Mouse (Mus musculus): ENCODE measurements around the gene Adipor2.

The Adipor2 gene

DNA sequence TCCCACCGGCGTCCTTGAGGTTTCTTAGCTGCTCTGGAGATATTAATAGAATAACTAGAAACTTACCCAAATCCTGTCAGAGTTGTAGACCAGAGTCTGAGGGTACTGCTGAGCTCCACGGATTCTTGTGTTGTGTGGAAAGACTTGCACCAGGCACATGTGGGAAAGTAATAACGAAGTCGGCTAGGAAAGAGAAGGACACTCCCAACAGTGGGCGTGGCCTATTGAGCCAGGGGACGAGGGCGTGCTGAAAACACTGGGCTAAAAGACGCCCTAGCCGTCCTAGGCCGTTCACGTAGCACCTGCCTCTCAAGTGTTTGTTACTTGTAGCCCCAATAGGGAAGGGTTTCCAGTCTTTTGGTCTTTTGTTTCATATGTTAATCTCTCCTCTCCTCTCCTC is at the start of gene Adipor2:
Gene Adipor2, minus strand, starts transcription at position 351 of the 400 bp plus-strand sequence.
- DNase-seq (ENCODE audit: low read depth, low spot score) = peak; percentile 45

DNA sequence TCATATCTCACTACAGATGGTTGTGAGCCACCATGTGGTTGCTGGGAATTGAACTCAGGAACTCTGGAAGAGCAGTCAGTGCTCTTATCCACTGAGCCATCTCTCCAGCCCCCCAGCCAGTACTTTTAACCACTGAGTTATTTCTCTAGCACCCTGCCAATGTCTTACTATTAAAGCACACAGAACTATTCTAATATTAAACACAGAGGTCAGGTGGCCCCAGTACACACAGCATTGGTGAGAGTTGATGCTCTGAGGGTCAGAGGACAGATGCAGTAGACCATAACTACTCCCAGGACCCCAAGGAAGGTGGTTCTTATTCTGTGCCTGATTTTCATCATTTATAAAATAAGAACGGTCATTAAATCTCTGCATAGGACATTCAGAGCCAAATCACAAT is 48.7 kb upstream of the Adipor2 start:
- no peak for DNase-seq (ENCODE audit: low read depth, low spot score)

DNA sequence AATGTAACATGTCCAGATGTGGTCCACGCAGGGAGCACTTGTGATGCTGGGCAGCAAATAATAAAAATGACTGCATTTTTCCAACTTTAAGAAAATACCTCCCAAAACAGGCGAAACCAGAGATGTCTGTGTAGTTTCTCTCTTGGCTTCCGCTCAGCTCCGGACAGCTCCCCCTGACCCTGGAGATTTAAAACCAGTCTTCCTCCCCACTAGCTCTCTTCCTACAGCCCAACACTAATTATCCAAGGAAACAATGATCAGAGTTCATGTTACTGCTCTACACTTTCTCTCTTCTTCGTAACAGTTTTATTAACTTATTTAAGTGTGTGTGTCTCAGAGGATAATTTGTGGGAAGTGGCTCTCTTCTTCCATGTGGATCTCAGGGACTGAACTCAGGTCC is 42.9 kb upstream of the Adipor2 start:
- DNase-seq (ENCODE audit: low read depth, low spot score) = no peak

DNA sequence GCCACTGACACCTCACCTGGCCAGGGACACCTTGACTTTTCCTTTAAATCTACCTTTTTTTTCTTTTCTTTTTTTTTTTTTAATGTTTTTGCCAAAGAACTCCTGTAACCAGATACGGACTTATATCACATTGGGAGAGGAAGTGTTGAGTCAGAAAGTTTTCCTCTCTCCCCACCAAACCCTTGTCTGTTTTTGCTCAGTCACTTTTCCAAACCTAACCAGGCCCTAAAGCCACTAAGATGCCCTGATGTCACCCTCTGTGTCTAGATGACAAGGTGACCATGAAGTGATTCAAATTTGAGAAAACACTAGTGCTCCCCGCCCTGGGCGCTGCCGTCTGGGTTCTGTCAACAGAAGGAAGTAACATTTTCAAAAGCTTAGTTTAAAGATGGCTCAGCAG is 41.5 kb upstream of the Adipor2 start:
- no peak for DNase-seq (ENCODE audit: low read depth, low spot score)

DNA sequence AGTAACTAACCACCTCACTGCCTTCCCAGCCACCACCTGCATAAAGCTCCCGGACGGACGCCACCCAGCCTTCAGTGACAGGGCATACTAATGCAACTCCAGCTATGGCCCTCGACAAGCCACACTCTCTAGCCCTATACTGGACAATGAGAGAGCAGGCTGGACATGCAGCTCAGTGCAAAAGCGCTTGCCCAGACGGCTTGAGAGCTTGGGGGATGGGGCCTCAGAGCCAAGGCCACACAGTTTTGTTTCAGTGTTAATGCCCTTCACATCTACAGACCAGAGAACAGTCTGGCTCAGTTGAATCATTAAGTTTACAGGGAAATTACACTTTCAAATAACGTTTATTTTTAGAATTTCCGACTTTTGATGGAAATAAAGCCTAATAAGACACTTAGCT is 40.7 kb upstream of the Adipor2 start:
- no peak for DNase-seq (ENCODE audit: low read depth, low spot score)

DNA sequence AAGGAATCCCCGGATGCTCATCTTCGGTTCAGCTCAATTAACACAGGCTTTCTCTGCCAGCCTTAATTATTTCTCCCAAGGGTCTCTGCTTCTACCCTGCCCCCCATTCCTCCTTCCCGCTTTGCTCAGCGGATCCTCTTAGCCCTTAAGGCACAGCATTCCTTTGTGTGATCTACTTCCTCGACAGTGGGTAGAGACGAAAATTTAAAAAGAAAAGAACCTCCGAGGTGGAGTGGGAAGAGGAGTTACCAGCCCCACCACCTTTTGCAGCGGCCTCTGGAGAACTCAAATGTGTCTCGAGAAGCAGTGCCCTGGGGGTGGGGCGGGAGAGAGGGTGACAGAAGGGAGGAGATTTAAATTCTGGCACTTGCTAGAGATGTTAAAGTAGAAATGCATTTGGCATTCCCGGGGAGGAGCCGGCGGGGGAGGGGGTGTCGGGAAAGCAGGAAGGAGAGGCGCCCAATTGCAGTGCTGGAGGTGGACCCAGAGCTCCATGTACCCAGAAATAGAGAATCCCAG is 34.5 kb upstream of the Adipor2 start:
- DNase-seq (ENCODE audit: low read depth, low spot score) = no peak

DNA sequence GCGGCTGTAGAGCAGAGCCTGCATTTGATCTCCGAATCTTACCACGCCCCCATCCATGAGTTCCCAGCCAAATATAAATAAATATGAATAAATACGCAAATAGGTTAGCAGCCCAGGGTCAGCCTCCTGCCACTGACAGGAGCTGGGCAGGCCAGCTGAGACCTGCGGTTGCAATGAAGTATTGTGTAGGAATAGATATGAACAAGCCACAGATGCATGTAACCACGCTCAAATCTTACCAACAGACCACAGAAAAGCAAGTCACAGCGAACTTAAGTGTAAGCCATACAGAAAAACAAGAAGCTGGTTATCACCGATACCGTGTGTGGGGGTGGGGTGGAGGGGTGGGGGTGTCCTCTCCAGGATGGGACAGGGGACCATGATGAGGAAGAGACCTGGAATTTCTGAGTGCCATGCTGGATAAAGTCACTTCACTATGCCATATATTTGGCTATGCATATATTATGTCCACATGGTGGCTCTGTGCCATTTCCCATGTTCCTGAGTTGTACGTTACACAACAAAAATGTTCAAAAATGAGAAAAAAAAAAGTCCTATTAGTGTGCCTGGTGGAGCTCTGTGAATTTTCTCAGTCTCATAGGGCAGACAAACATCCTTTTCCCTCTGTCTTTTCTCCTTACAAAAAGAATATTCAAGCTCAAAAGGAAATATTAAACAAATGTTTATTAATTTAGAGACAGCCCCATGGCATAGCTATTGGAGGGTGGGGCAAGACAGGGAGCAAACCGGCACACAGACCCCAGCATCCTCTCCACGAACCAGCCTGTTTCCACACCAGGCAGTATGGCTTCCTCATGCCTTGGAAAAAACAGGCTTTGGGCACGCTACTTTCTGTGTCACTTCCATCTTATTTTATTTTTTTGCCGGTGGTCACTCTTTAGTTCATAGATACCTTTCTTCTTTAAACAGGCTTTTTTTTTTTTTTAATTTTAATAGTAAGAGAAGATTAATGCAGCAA is 33.8 kb upstream of the Adipor2 start:
- DNase-seq (ENCODE audit: low read depth, low spot score) = no peak

DNA sequence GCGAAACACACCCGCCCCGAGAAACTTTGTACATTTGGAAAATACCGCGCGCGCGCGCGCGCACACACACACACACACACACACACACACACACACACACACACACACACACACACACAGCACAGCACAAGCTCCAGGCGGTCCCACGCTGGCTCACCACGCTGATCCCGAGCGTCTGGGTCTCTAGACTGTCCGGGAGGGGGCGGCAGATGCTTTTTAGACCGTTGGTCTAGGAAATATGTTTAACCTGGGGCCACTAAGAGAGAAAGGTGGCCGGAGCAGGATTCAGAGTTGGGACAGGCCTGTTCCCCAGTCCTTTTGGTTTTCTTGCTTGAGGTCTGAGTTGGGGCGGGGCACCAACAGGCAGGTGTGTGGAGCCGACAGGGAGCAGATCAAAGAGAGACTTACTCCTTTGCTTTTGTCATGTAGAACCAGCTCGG is 31.6 kb upstream of the Adipor2 start:
- DNase-seq (ENCODE audit: low read depth, low spot score) = peak; percentile 64

DNA sequence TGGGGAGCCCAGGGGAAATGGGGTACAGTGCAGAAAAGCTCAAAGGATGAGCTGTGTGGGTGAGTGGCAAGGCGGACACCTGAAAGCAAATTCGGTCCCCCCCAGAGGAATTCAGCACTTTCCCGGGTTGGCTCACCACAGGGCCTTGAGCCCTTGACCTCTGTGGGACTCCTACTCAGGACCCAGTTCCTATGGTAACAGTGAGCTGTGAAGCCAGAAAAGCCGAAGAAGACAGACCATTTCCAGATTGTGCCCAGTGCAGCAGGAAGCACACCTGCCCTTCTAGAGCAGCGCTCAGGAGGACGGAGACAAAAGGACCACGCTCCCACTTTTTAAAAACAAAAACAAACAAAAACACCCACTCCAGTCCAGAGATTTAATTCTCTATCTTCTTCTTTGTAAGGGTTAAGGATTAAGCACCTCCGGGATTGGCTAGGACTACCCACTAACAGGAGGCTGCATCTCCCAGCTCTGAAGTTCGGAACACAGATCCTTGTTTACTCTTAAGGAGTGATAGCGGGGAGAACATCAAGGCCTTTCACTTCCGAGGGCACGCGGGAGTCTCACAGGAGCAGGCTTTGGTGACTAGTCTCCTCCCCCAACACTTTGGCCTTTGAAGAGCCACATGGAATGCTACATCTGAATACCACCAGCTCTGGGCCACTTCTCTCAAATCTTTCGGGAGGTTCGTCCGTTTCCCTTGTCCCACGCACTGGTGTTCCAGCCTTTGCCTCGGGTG is 31.0 kb upstream of the Adipor2 start:
- DNase-seq (ENCODE audit: low read depth, low spot score) = peak; percentile 26

DNA sequence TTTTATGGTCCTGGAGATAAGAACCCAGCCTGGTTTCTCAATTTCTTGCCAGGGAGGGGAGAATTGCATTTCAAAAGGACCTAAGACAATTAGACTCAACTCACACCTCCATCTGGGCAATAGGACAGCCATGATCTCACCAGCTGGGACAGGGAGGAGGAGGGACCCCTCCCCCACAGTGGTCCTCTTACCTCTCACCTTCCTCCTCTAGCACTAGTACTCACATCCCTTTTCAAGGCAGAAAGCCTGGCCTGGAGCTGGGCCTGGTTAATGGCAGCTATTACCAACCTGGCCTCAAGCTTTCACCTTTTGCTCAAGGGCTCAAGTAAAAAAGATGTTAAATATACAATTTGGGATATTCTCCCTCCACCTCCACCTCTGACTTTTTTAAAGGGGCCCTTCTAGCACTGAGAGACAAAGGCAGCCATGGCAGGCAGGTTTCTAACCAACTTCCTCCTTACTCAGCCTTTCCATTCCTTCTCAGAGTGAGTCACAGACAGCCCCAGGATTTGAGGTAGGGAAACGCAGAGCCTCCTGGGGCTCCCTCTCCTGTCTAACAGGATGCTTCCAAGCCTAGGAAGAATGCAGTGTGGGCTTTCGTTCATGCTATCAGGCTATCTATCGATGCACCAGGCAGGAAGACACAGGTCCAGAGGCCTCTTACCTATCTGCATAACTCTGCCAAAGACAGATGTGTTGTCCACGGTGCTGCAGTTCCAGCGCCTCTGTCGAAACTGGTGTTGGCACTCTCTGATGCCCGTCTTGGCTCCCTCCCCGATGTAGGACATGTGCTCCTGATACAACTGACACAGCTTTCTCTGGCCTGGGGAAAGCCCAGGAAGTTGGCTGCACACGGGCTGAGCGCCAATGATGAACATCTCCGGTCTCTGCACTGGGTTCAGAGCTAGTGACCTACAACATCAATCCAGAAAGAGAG is 28.4 kb upstream of the Adipor2 start:
- DNase-seq (ENCODE audit: low read depth, low spot score) = no peak

DNA sequence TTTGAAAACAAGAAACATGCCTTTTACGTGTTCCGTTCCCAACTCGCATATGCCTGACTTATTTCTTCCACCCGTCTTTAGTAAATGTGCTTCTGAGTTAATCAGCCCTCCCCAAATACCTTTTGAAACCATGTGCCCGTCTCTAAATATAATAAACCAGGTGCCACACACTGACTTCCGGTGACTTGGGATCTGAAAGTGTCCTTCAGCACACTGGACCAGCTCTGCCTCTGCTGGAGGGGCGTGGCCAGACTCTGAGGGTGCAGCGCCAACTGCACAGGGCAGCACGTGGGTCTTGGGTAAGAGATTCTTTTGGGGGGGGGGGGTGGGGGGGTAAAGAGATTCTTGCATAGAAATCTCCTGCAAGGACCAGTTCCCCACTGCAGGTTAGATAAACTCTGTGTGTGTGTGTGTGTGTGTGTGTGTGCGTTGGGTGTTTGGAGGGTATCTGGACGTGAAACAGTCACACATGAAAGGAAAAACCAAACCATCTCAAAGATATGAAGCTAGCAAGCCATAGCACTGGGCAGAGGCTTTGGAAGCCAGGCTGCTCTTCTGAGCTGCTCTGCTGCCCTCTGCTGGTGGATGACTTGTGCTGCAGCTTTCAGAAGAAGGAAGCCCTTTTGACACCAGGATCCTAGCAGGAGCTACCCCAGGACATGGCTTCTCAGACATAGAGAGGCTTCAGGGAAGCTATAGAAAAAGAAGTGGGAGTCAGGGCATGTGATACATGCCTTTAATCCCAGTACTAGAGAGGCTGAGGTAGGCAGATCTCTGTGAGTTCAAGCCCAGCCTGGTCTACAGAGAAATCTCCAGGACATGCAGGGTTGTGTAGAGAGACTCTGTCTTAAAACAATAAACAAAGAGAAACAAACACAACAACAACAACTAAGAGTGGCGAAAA is 26.5 kb upstream of the Adipor2 start:
- peak; percentile 93 for DNase-seq (ENCODE audit: low read depth, low spot score)

DNA sequence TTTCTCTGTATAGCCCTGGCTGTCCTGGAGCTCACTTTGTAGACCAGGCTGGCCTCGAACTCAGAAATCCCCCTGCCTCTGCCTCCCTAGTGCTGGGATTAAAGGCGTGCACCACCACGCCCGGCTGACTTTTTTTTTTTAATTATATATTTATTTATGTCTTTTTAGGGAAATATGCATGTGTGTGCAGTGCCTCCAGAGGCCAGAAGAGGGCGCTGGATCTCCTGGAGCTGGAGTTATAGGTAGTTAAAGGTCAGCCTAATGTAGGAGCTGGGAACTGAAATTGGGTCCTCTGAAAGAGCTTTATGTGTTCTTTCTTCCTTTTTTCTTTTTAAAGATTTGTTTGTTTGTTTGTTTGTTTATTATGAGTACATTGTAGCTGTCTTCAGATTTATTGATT is 25.2 kb upstream of the Adipor2 start:
- peak; percentile 54 for DNase-seq (ENCODE audit: low read depth, low spot score)

DNA sequence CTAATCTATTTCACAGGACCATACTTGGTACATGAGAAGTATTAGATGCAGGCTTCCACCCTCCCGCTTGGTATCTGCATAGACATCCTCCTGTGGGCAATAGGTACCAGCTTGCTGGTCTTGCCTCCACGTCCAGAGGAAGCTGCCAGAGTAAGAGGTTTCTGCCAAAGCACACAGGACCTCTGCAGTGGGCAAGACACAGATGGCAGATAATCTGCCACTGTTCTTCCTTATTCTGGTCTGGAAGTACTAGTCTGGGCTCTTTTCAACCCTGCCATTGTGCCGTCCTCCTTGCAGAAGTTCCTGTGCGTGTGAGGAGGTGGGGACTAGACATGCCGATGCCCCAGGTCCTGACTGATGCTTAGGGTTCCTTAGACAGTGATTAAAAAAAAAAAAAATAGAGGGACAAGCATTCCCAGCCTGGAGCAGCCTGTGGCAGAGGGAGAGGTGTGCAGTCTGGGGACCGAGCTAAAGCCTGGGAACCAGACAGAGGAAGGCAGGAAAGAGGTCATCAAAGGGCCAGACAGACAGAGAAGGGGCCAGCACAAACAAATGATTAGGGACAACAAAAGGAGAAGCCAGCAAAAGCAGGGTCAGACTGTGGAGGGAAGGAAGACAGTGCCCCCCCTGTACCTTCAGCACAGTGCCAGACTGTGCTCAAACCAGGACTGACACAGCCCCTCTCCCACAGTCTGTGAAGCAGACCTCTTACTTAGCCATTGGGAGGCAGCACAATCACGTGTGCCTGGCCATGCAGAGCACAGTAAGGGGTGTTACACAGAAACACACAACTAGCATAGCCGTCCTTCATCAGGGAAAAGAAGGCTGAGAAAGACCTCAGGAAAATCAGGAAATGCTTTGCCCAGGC is 20.6 kb upstream of the Adipor2 start:
- DNase-seq (ENCODE audit: low read depth, low spot score) = no peak

DNA sequence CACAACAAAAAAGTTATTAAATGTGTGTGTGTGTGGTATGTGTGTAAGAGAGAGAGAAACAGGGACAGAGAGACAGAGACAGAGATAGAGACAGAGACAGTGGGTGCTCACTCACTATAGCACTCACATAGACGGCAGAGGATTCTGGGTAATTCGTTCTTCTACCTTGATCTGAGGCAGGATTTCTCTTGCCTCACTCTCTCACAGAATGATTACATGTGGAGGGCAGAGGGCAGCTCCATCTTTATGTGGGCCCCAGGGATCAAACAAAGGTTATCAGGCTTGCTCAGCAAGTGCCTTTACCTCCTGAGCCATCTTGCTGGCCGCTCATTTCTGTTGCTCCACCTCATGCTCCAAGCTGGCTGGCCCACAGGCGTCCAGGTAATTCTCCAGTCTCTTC is 16.9 kb upstream of the Adipor2 start:
- no peak for DNase-seq (ENCODE audit: low read depth, low spot score)

DNA sequence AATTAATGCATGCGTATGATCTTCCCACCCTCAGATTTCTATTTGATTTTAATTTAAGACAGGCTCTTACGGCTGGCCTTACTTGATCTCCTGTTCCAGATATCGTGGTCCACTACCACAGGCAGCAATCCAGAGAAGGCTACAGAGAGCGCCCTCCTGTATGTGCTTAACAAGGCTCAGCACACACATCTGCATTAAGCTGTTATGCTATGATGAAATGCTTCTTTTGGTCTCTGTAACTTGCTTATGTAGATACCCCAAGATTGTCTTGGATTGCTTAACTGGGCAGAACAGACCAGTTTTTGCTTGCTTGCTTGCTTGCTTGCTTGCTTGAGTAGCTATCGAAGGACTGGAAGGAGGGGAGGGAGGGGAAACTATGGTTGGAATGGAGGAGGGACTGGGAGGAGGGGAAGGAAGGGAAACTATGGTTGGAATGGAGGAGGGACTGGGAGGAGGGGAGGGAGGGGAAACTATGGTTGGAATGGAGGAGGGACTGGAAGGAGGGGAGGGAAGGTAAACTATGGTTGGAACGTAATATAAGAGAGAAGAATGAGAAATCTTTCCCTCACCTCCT is 14.3 kb upstream of the Adipor2 start:
- no peak for DNase-seq (ENCODE audit: low read depth, low spot score)

DNA sequence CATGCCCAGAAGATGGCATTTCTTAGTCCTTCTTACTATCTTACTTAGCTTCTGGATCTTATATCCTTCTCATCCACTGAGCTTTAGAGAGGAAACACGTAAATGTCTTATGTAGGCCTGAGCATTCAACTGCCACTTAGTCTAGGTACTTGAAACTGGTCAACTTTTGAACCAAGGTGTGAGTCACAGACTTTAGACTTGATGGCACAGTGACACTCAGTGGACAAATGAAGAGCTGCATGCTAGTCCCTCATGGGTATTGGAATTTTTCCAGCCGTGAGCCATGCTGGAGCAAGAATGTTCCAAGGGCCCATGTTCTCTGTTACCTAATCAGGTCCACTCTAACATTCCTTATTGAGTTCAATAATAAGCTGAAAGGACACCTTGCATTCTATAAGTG is 13.0 kb upstream of the Adipor2 start:
- peak; percentile 61 for DNase-seq (ENCODE audit: low read depth, low spot score)

DNA sequence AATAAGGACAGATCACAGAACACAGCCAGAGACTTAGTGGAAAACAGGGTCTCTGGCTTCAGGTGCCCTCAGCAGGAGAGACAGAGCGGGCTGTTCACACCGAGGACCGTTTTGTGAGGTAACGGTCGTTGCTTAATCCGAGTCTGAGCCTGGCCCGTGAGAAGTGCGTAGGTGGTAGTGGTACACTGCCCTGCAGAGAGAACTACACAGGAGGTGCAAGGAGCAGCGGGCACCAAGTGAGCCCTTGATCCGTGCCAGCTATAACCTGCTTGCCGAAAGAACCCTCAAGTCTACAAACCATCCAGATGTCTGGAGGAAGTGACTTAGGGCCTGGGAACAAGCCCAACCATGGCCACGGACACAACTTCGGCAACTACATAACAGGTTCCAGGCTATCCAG is 11.8 kb upstream of the Adipor2 start:
- no peak for DNase-seq (ENCODE audit: low read depth, low spot score)

DNA sequence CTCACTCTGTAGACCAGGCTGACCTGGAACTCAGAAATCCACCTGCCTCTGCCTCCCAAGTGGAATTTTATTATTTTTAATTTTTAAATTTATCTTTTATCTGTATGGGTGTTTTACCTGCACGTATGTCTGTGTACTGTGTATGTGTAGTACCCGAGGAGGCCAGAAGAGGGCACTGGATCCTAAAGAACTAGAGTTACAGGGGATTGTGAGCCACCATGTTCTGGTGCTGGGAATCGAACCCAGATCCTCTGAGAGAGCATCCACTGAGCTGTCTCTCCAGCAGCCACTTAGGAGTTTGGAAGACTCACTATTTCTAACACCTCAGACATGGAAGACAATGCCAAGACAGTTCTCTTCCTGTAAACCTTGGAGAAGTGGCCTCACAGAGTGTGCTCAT is 11.1 kb upstream of the Adipor2 start:
- DNase-seq (ENCODE audit: low read depth, low spot score) = peak; percentile 62

DNA sequence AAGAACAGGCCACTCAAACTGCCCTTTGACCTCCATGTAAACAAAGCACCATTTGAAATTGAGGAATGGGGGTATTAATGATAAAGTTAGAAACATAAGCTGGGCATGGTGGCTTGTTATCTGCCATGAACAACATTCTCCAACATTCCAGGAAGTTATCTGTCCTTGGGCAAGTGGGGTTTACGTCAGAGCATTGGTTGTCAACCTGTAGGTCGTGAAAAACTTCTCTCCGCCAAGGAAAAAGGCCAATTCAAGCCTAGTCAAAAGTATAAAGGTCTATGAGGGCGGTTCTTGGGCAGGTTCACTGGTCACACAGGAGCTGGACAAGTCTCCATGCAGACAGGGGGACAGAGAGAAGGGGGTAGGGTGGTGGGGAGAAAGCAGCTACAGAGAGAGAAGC is 3.5 kb upstream of the Adipor2 start:
- no peak for DNase-seq (ENCODE audit: low read depth, low spot score)

Measured in CD4-positive, CD25-positive, alpha-beta regulatory T cell, adult 2 months (primary cell).